Mouse (Mus musculus) liver, adult 2 months (tissue): ENCODE measurements at regions not wholly inside any gene's neighbourhood (a gene's known extent, or its start where the extent isn't known, plus 50 kb on each side); places are given as distances from the start of the nearest gene placed in this dataset.

Source experiments
- DNase-seq: peaks from one replicate; pipeline ENCODE4 v3.0.0-alpha.2; 2011; ENCODE audit warnings: low read depth, low spot score; ENCODE audit errors: extremely low read depth
- H3K27ac ChIP-seq: fragments of 200-500 bp; replicated peaks from 2 replicates; pipeline ENCODE4 v1.5.1; 2012; ENCODE audit warnings: low read depth, mild to moderate bottlenecking, control low read depth, inconsistent platforms, low read length; ENCODE audit not compliant: insufficient read depth
- H3K27me3 ChIP-seq: fragments of 200-500 bp; 2 replicates; pipeline ENCODE4 v1.6.1; 2012; ENCODE audit warnings: mild to moderate bottlenecking, moderate library complexity, low read length, inconsistent platforms; ENCODE audit not compliant: control insufficient read depth, insufficient read depth
- H3K36me3 ChIP-seq: fragments of 200-500 bp; 2 replicates; pipeline ENCODE4 v1.6.1; 2012; ENCODE audit warnings: low read length, inconsistent platforms; ENCODE audit not compliant: control insufficient read depth, insufficient read depth
- H3K4me1 ChIP-seq: fragments of 200-500 bp; 2 replicates; pipeline ENCODE4 v1.6.1; 2011; ENCODE audit warnings: low read length; ENCODE audit not compliant: control insufficient read depth, insufficient read depth
- H3K4me3 ChIP-seq: fragments of 200-500 bp; 2 replicates; pipeline ENCODE4 v1.5.1; 2011; ENCODE audit warnings: low read depth, mild to moderate bottlenecking, control low read depth, low read length, moderate library complexity; ENCODE audit not compliant: insufficient read depth
- H3K79me2 ChIP-seq: fragments of 200-500 bp; 2 replicates; pipeline ENCODE4 v1.6.1; 2012; ENCODE audit warnings: inconsistent platforms, mild to moderate bottlenecking, low read length, moderate library complexity; ENCODE audit not compliant: control insufficient read depth, insufficient read depth
- H3K9ac ChIP-seq: fragments of 200-500 bp; 2 replicates; pipeline ENCODE4 v1.6.1; 2012; ENCODE audit warnings: low read depth, mild to moderate bottlenecking, control low read depth, inconsistent platforms, low read length
- CTCF ChIP-seq: fragments of 200-500 bp; IDR thresholded peaks from 2 replicates; pipeline ENCODE4 v1.5.1; 2011; ENCODE audit warnings: low read depth, low read length, control low read depth
- POLR2A ChIP-seq: fragments of 200-500 bp; IDR thresholded peaks from 2 replicates; pipeline ENCODE4 v1.6.1; 2011; ENCODE audit warnings: low read length, control low read depth; ENCODE audit not compliant: insufficient read depth; ENCODE audit errors: extremely low read depth
- WGBS: fragments of 180-500 bp; shearing (Covaris S2); methylation state at CpG from one replicate; pipeline ENCODE4 v1.1.7; 2018; 5-methylcytosine and 5-hydroxymethylcytosine counted together

DNA sequence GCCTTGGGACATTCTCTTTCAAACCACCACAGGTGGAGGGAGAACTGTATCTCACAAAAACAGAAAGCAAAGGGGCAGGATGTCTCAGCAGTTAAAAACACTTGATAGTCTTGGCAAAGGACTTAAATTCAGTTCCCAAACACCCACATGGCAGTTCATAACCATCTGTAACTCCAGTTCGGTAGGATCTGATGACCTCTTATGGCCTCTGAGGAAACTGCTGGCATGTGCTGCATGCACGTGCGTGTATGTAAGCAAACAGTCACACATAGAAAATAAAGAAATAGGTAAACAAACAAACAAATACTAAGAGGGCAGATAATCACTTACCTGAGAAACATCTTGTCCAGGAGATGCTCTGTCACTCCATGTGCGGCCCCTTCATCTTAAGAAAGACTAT, 129.4 kb upstream of the Ufm1 start:
- no peak overlapping the region for H3K27ac ChIP-seq
- H3K4me3 ChIP-seq, result no peak overlapping the region
- no peaks in the 10 kb centered on the region for H3K79me2 ChIP-seq
- H3K9ac ChIP-seq, result no peak overlapping the region
- H3K27me3 ChIP-seq, result no peaks in the 10 kb centered on the region
- H3K36me3 ChIP-seq, result no peaks in the 10 kb centered on the region
- no peak for DNase-seq
- TF ChIP-seq POLR2A (no peak), CTCF (no peak)
- WGBS, result 71% methylated on average over 4 of the region's 4 CpGs
- H3K4me1 ChIP-seq, result no peaks in the 10 kb centered on the region

- H3K4me1 ChIP-seq, result no peaks in the 10 kb centered on the region
- no peak for DNase-seq
- no peaks in the 10 kb centered on the region for H3K27me3 ChIP-seq
- no peak for TF ChIP-seq CTCF
- no peak for TF ChIP-seq POLR2A
- no peaks in the 10 kb centered on the region for H3K79me2 ChIP-seq
- H3K4me3 ChIP-seq, result no peak overlapping the region
- H3K9ac ChIP-seq, result no peak overlapping the region
- no peak overlapping the region for H3K27ac ChIP-seq
- H3K36me3 ChIP-seq, result no peaks in the 10 kb centered on the region
- WGBS, result 82% methylated on average over 9 of the region's 9 CpGs
These were observed 125.2 kb upstream of the Ufm1 start for GRCm38 (mm10) chr3:53988796-53989195.

- Histone ChIP-seq H3K79me2 (no peaks in the 10 kb centered on the region), H3K27ac (no peak overlapping the region), H3K36me3 (no peaks in the 10 kb centered on the region), H3K27me3 (no peaks in the 10 kb centered on the region), H3K4me3 (no peak overlapping the region), H3K9ac (no peak overlapping the region), H3K4me1 (no peaks in the 10 kb centered on the region)
- TF ChIP-seq POLR2A, result no peak
- no peak for TF ChIP-seq CTCF
- 81% methylated on average over 7 of the region's 7 CpGs for WGBS
- DNase-seq, result no peak
These were observed 124.6 kb upstream of the Ufm1 start for GRCm38 (mm10) chr3:53988256-53988655.

GRCm38 (mm10) chr3:53987316-53987715, 123.7 kb upstream of the Ufm1 start:
- DNase-seq, result no peak
- Histone ChIP-seq H3K79me2 (no peaks in the 10 kb centered on the region), H3K27me3 (no peaks in the 10 kb centered on the region), H3K4me1 (no peaks in the 10 kb centered on the region), H3K9ac (no peak overlapping the region), H3K27ac (no peak overlapping the region), H3K36me3 (no peaks in the 10 kb centered on the region), H3K4me3 (no peak overlapping the region)
- TF ChIP-seq CTCF, result no peak
- 73% methylated on average over 2 of the region's 2 CpGs for WGBS

DNA sequence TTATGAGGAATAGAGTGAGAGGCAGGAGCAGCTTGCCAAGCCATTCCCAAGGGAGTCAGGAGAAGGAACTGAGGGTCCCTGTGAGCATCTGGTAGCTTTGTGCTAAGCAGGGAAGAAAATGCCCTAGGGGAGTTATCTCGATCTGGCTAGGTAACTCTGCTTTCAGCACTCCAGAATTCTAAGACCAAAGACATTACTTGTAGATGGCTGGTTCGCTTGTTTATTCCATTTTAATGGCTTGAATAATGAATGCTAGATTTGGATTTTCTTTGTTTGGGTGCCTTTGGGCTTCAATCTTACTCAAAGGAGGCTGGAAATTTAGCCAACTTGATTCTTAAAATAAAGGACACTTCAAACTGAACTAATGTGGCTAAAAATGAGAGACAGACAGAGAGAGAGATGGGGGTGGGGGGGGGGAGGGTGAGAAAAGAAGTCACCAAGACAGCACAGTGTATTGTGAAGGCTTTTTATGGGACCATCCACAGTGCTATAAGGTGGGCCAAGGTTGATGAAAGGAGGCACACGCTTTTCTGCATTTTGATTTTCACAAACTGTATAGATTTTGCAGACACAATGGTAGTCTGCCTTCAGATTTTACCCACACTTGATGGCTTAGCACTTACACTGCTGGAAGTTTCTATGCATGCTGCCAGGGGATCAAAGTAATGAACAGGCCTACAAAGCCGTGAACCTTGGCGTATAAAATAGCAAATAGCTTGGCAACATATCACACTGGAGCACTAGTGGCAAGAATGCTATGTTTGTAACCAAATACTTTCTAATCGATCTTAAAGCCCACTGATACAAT, 121.3 kb upstream of the Ufm1 start:
- H3K79me2 ChIP-seq, result no peaks in the 10 kb centered on the region
- no peak overlapping the region for H3K9ac ChIP-seq
- no peaks in the 10 kb centered on the region for H3K36me3 ChIP-seq
- no peak for DNase-seq
- H3K4me1 ChIP-seq, result no peaks in the 10 kb centered on the region
- no peak overlapping the region for H3K4me3 ChIP-seq
- TF ChIP-seq CTCF (no peak), POLR2A (no peak)
- H3K27me3 ChIP-seq, result no peaks in the 10 kb centered on the region
- WGBS, result 87% methylated on average over 6 of the region's 6 CpGs
- H3K27ac ChIP-seq, result no peak overlapping the region

DNA sequence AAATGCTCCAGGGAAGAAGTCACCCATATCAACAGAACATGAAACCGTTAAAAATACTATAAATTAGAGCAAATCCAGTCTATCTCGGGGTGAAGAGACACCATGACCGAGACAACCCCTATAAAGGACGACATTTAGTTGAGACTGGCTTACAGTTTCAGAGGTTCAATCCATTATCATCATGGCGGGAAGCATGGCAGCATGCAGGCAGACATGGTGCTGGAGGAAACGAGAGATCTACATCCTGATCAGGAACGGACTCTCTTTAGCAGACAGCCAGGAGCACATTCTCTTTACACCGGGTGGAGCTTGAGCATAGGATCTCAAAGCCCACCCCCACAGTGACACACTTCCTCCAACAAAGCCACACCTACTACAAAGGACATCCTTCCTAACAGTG, 118.7 kb upstream of the Ufm1 start:
- Histone ChIP-seq H3K9ac (no peak overlapping the region), H3K4me3 (no peak overlapping the region), H3K27me3 (no peaks in the 10 kb centered on the region), H3K4me1 (no peaks in the 10 kb centered on the region), H3K27ac (no peak overlapping the region), H3K36me3 (no peaks in the 10 kb centered on the region), H3K79me2 (no peaks in the 10 kb centered on the region)
- no peak for DNase-seq
- TF ChIP-seq CTCF (no peak), POLR2A (no peak)
- WGBS, result 95% methylated on average over 8 of the region's 8 CpGs
